Mouse (Mus musculus) stomach, postnatal 0 days (tissue): Measurements from ENCODE around the gene Mrps18a. TPM values are rescaled to one million over a fixed set of nuclear protein-coding genes. Genes with fewer than 3 reads are reported as not detected.

Experiments
- ATAC-seq: fragments of 200-750 bp; cut with Nextera tagmentation; 2 replicates; pipeline ENCODE4 v1.8.0; 2017; ENCODE audit not compliant: low FRiP score, low TSS enrichment
- DNase-seq: peaks from one replicate; pipeline ENCODE4 v3.0.0-alpha.2; 2016; ENCODE audit warnings: low spot score
- H3K27ac ChIP-seq: fragments of 300-500 bp; sonication (generic); replicated peaks from 2 replicates; pipeline ENCODE4 v1.5.1; 2014; ENCODE audit warnings: mild to moderate bottlenecking, control low read depth
- H3K27me3 ChIP-seq: fragments of 300-500 bp; sonication (generic); 2 replicates; pipeline ENCODE4 v1.6.1; 2014; ENCODE audit warnings: low read length; ENCODE audit not compliant: control insufficient read depth, insufficient read depth
- H3K36me3 ChIP-seq: fragments of 300-500 bp; sonication (generic); 2 replicates; pipeline ENCODE4 v1.6.1; 2014; ENCODE audit warnings: low read length, mixed read lengths; ENCODE audit not compliant: control insufficient read depth, insufficient read depth
- H3K4me1 ChIP-seq: fragments of 300-500 bp; sonication (generic); replicated peaks from 2 replicates; pipeline ENCODE4 v1.6.1; 2014; ENCODE audit warnings: antibody characterized with exemption; ENCODE audit not compliant: control insufficient read depth, insufficient read depth
- H3K4me2 ChIP-seq: fragments of 300-500 bp; sonication (generic); replicated peaks from 2 replicates; pipeline ENCODE4 v1.6.1; 2014; ENCODE audit warnings: low read depth, mild to moderate bottlenecking, control low read depth, moderate library complexity
- H3K4me3 ChIP-seq: fragments of 300-500 bp; sonication (generic); 2 replicates; pipeline ENCODE4 v1.5.1; 2014; ENCODE audit warnings: low read depth, low read length, control low read depth
- H3K9ac ChIP-seq: fragments of 300-500 bp; sonication (generic); 2 replicates; pipeline ENCODE4 v1.6.1; 2014; ENCODE audit warnings: mild to moderate bottlenecking, low read length, control low read depth, mixed read lengths
- H3K9me3 ChIP-seq: fragments of 300-500 bp; sonication (generic); 2 replicates; pipeline ENCODE4 v1.6.1; 2016; ENCODE audit warnings: low read length; ENCODE audit not compliant: control insufficient read depth
- CTCF ChIP-seq: IDR thresholded peaks from 2 replicates; pipeline ENCODE4 v1.5.1; 2016; ENCODE audit warnings: antibody characterized with exemption, low read depth, mild to moderate bottlenecking, moderate library complexity
- EP300 ChIP-seq: optimal IDR thresholded peaks from 2 replicates; pipeline ENCODE3; 2016; ENCODE audit warnings: antibody characterized with exemption
- WGBS: fragments of 180-500 bp; shearing (Covaris S2); extraction: QIAGEN DNeasy Blood & Tissue Kit; methylation state at CpG from one replicate; pipeline ENCODE4 v1.1.7; 2014; 5-methylcytosine and 5-hydroxymethylcytosine counted together
- polyA plus RNA-seq: library from polyadenylated mRNA; unstranded; fragments of >200 nt; fragmentation: Nextera tagmentation; extraction: Ambion mirVana; gene quantifications from 2 replicates; pipeline ENCODE4 v1.2.1, GENCODE M21; 2015

Gene Mrps18a
- polyA plus RNA-seq, 1 experiment from 2014 or later, result 99.0 TPM

DNA sequence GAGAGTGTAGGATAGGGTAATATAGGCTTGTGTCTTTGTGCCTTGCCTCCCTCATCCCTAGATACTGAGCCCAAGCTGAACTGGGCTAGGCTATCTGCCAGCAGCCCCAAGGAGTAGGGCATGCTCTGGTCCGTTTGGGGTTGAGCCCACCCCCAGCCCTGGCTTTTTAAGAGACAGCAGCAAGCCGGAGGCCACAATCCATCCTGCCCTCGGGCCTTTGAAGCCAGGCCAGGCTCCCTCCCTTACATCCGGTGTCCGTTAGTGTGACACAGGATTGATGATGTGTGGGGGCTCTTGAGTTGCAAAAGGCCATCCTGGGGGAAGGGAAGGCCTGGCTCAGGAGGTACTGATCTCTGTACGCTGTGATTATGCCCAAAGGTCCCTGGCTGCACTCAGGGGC, 15.8 kb downstream of the Mrps18a start:
- no peak overlapping the region for H3K4me2 ChIP-seq
- H3K36me3 ChIP-seq, result peaks cover 30% of the 10 kb centered on the region
- H3K4me3 ChIP-seq, result no peak overlapping the region
- H3K27ac ChIP-seq, result no peak overlapping the region
- no peaks in the 10 kb centered on the region for H3K9me3 ChIP-seq
- no peak for TF ChIP-seq CTCF
- no peak for TF ChIP-seq EP300
- no peak for DNase-seq
- no peaks in the 10 kb centered on the region for H3K27me3 ChIP-seq
- 44% methylated on average over 6 of the region's 6 CpGs for WGBS
- H3K9ac ChIP-seq, result no peak overlapping the region
- H3K4me1 ChIP-seq, result no peaks in the 10 kb centered on the region
- ATAC-seq, result no peak

DNA sequence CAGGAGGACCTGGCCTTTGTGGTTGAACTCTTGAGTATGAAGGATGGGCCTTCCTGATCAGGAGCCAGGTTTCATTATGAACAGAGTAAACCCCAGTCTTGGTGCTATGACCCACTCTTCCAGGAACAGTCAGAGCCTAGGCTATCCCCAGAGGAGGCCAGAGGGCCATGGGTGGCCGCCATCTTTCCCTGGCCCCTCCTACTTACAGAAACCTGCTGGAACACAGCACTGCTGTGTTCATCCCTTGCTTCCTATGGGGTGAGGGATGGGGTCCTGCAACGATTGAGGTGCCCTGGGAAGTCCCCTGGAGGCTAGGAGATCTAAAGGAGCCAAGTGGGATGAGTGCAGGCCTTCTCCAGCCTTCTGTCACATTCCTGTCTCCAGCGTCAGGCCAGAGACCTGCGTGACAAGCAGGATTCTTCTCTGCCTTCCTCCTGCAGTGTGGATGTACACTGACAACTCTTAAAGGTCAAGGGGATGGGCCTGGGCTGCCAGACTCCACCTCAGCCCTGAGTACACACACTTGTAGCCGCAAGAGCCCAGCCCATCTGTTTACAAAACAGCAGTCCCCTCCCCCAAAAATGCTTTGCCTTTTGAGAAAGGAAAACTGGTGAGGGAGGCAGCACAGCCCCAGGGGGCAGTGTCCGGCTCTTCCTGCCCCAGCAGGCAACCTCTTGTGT, 17.2 kb downstream of the Mrps18a start:
- Histone ChIP-seq H3K9me3 (no peaks in the 10 kb centered on the region), H3K4me2 (no peak overlapping the region), H3K4me3 (no peak overlapping the region), H3K9ac (no peak overlapping the region), H3K4me1 (no peaks in the 10 kb centered on the region), H3K36me3 (peaks cover 29% of the 10 kb centered on the region), H3K27me3 (no peaks in the 10 kb centered on the region), H3K27ac (no peak overlapping the region)
- ATAC-seq (no peak), DNase-seq (no peak)
- TF ChIP-seq EP300 (no peak), CTCF (no peak)
- WGBS, result 70% methylated on average over 6 of the region's 6 CpGs

DNA sequence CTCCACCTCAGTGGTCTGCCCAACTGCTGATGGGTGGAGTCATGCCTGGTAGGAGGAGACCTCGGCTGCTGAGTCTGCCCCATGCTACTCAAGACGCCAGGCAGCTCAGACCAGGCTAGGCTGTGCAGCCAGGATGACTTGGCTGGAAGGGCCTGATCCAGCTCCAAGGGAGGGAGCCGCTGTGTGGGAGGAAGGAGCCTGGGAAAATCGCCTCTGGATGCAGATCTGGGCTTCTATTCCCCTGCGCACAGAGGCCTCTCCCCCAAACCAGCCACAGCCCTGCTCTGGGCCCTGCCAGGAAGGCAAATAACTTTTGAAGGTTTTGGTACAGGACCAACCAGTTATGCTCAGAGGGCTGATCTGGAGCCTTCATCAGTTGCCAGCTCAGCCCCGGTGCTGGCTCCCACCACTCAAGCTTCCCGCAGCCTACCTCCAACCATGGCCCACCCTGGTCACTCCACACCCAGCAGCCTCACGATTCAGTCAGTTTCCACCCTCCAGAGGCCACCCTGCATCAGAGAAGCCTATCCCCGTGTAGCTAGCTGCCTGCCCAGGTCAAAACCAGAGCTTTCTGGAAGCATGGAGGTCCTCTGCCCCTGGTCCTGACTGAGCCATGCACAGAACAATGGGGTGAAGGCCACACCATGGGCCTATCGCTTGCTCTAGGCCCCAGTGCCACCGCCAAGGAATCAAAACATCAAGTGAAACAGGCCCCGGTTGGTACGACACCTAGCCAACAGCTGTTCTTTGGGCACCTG, 19.1 kb downstream of the Mrps18a start:
- ATAC-seq (peak; percentile 24; the same call in 1 of the 2 replicates), DNase-seq (peak; percentile 36)
- H3K4me1 ChIP-seq, result no peaks in the 10 kb centered on the region
- no peak overlapping the region for H3K4me2 ChIP-seq
- H3K36me3 ChIP-seq, result peaks cover 22% of the 10 kb centered on the region
- H3K9me3 ChIP-seq, result no peaks in the 10 kb centered on the region
- H3K9ac ChIP-seq, result no peak overlapping the region
- TF ChIP-seq EP300 (no peak), CTCF (no peak)
- no peaks in the 10 kb centered on the region for H3K27me3 ChIP-seq
- peak overlapping the region; percentile 18; the same call in 1 of the 2 replicates for H3K27ac ChIP-seq
- WGBS, result 65% methylated on average over 13 of the region's 13 CpGs
- no peak overlapping the region for H3K4me3 ChIP-seq

DNA sequence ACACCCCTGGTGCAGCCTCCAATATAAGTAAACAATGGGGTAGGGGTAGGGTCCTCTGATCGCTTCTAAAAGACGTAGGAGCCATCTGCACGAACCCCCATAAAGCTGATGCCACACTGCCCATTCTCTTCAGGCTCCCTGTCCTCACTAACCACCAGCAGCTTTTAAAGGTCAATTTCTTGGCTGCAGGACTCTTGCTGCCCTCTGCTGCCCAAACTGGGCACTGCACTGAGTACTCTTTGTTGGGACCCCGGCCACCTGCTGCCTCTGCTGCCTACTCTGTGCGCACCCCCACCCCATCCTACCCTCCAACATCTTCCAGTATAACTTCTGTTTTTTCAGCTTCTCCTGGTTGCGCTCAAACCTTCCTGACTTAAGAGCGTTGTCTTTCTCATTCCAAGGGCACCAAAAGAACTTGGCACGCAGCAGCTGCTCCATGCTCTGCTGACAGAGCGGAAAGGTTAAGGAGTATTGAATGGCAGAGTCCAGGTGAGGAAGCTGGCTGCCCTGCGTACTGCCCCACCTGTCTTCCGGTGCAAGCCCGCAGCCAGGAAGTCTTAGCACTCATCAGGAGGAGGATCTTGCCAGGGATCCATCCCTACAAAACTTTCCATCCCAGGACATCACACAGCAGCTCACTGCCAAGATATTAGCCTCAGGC, 21.4 kb downstream of the Mrps18a start:
- Histone ChIP-seq H3K4me2 (no peak overlapping the region), H3K4me1 (no peaks in the 10 kb centered on the region), H3K27ac (no peak overlapping the region), H3K9ac (no peak overlapping the region), H3K4me3 (no peak overlapping the region), H3K9me3 (no peaks in the 10 kb centered on the region), H3K27me3 (no peaks in the 10 kb centered on the region), H3K36me3 (peaks cover 3% of the 10 kb centered on the region; the same call in 1 of the 2 replicates)
- ATAC-seq, result peak; percentile 28; the same call in 1 of the 2 replicates
- peak; percentile 80 for DNase-seq
- 21% methylated on average over 12 of the region's 12 CpGs for WGBS
- TF ChIP-seq CTCF, result peak; percentile 96
- no peak for TF ChIP-seq EP300

DNA sequence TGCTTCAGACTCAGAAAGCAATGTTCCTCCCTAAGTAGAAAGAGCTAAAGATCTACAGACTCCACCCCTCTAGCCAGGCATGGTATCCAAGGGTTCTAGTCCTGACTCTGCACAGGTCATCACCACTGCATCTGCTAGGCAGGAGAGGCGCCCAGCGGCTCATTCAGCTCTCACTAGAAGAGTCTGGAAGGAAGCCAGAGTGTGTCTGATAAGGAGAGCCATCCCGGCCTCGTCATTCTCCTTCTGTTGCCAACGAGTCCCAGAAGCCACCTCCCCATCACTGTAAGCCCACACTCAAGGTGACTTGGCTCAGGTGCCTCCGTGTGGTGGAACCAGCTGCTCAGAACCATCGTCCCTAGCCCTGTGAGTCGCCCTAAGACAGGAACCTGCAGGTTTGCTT, 22.1 kb downstream of the Mrps18a start:
- 67% methylated on average over 8 of the region's 8 CpGs for WGBS
- DNase-seq, result no peak
- TF ChIP-seq EP300 (no peak), CTCF (no peak)

More for the DNA sequence above, 22.1 kb downstream of the Mrps18a start:
- no peaks in the 10 kb centered on the region for H3K27me3 ChIP-seq
- H3K4me2 ChIP-seq, result no peak overlapping the region
- ATAC-seq, result no peak
- no peak overlapping the region for H3K9ac ChIP-seq
- no peak overlapping the region for H3K27ac ChIP-seq
- H3K36me3 ChIP-seq, result 0 out of 2 replicates have a peak, but pooled peaks cover 2% of the 10 kb centered on the region
- H3K9me3 ChIP-seq, result no peaks in the 10 kb centered on the region
- H3K4me3 ChIP-seq, result no peak overlapping the region
- H3K4me1 ChIP-seq, result no peaks in the 10 kb centered on the region
